Mouse (Mus musculus) lung, adult 18-20 months (tissue): Measurements from ENCODE around the gene Slc4a4.

Experiments
- DNase-seq, 2 experiments: peaks; one replicate each; pipeline ENCODE4 v3.0.0; 2022; ENCODE audit warnings: mixed read lengths in 2 of 2

Slc4a4 gene

GRCm38 (mm10) chr5:89014782-89015181 lies 128.2 kb downstream of the Slc4a4 start:
- no peak for DNase-seq

- no peak for DNase-seq
Measured at GRCm38 (mm10) chr5:89015878-89016277, 129.3 kb downstream of the Slc4a4 start.

GRCm38 (mm10) chr5:89018537-89018936 lies 131.9 kb downstream of the Slc4a4 start:
- no peak for DNase-seq

- no peak for DNase-seq
Measured at GRCm38 (mm10) chr5:89024413-89024812, 137.8 kb downstream of the Slc4a4 start.

GRCm38 (mm10) chr5:89027518-89028085 lies 141.0 kb downstream of the Slc4a4 start:
- no peak for DNase-seq

- DNase-seq: no peak
Measured at GRCm38 (mm10) chr5:89032647-89033046, 146.0 kb downstream of the Slc4a4 start.

- no peak for DNase-seq
Measured at GRCm38 (mm10) chr5:89033256-89033655, 146.6 kb downstream of the Slc4a4 start.

GRCm38 (mm10) chr5:89036147-89036546 lies 149.5 kb downstream of the Slc4a4 start:
- DNase-seq: no peak

GRCm38 (mm10) chr5:89040814-89041213 lies 154.2 kb downstream of the Slc4a4 start:
- no peak for DNase-seq

GRCm38 (mm10) chr5:89043846-89044245 lies 157.2 kb downstream of the Slc4a4 start:
- DNase-seq: no peak

GRCm38 (mm10) chr5:89044801-89045200 lies 158.2 kb downstream of the Slc4a4 start:
- no peak for DNase-seq

- peak in 1 of 2 experiments; percentile 13 for DNase-seq
Measured at GRCm38 (mm10) chr5:89051577-89051976, 165.0 kb downstream of the Slc4a4 start.

- no peak for DNase-seq
Measured at GRCm38 (mm10) chr5:89052230-89052629, 165.6 kb downstream of the Slc4a4 start.

- DNase-seq: no peak
Measured at GRCm38 (mm10) chr5:89055656-89056055, 169.0 kb downstream of the Slc4a4 start.

GRCm38 (mm10) chr5:89056370-89056769 lies 169.8 kb downstream of the Slc4a4 start:
- DNase-seq: no peak

- DNase-seq: no peak
Measured at GRCm38 (mm10) chr5:89061097-89061496, 174.5 kb downstream of the Slc4a4 start.

GRCm38 (mm10) chr5:89062286-89062685 lies 175.7 kb downstream of the Slc4a4 start:
- DNase-seq: no peak

GRCm38 (mm10) chr5:89067111-89067510 lies 180.5 kb downstream of the Slc4a4 start:
- DNase-seq: no peak

GRCm38 (mm10) chr5:89068072-89068471 lies 181.5 kb downstream of the Slc4a4 start:
- DNase-seq: no peak

GRCm38 (mm10) chr5:89070051-89070450 lies 183.4 kb downstream of the Slc4a4 start:
- DNase-seq: no peak

- DNase-seq: no peak
Measured at GRCm38 (mm10) chr5:89071957-89072356, 185.3 kb downstream of the Slc4a4 start.

- DNase-seq: no peak
Measured at GRCm38 (mm10) chr5:89077711-89078110, 191.1 kb downstream of the Slc4a4 start.

GRCm38 (mm10) chr5:89083476-89083875 lies 196.9 kb downstream of the Slc4a4 start:
- no peak for DNase-seq

- DNase-seq: no peak
Measured at GRCm38 (mm10) chr5:89087916-89088315, 201.3 kb downstream of the Slc4a4 start.

GRCm38 (mm10) chr5:89088462-89088861 lies 201.8 kb downstream of the Slc4a4 start:
- no peak for DNase-seq
